Mouse (Mus musculus) forebrain, embryonic 13.5 days (tissue): ENCODE measurements around the gene Gm12887. TPM values are rescaled to one million over a fixed set of nuclear protein-coding genes. Genes with fewer than 3 reads are reported as not detected.

ENCODE experiments used
- ATAC-seq: fragments of 200-750 bp; cut with Nextera tagmentation; 2 replicates; pipeline ENCODE4 v1.8.0; 2017
- H3K27ac ChIP-seq: fragments of 300-500 bp; sonication (generic); 2 replicates; pipeline ENCODE4 v1.5.1; 2015; ENCODE audit warnings: inconsistent platforms, mild to moderate bottlenecking, moderate library complexity
- H3K27me3 ChIP-seq: fragments of 300-500 bp; sonication (generic); 2 replicates; pipeline ENCODE4 v1.6.1; 2015; ENCODE audit warnings: mild to moderate bottlenecking, inconsistent platforms
- H3K36me3 ChIP-seq: fragments of 300-500 bp; sonication (generic); 2 replicates; pipeline ENCODE4 v1.6.1; 2015; ENCODE audit warnings: mild to moderate bottlenecking, inconsistent platforms; ENCODE audit not compliant: poor library complexity, severe bottlenecking
- H3K4me1 ChIP-seq: fragments of 300-500 bp; sonication (generic); 2 replicates; pipeline ENCODE4 v1.6.1; 2015; ENCODE audit warnings: inconsistent platforms
- H3K4me2 ChIP-seq: fragments of 300-500 bp; sonication (generic); 2 replicates; pipeline ENCODE4 v1.6.1; 2015; ENCODE audit warnings: inconsistent platforms, mild to moderate bottlenecking, moderate library complexity
- H3K4me3 ChIP-seq: fragments of 300-500 bp; sonication (generic); 2 replicates; pipeline ENCODE4 v1.5.1; 2015; ENCODE audit warnings: mild to moderate bottlenecking, inconsistent platforms
- H3K9ac ChIP-seq: fragments of 300-500 bp; sonication (generic); 2 replicates; pipeline ENCODE4 v1.6.1; 2015; ENCODE audit warnings: mild to moderate bottlenecking, inconsistent platforms
- H3K9me3 ChIP-seq: fragments of 300-500 bp; sonication (generic); replicated peaks from 2 replicates; pipeline ENCODE4 v1.6.1; 2016; ENCODE audit warnings: inconsistent platforms
- WGBS: fragments of 180-500 bp; shearing (Covaris S2); methylation state at CpG from one replicate; pipeline ENCODE4 v1.1.7; 2015; 5-methylcytosine and 5-hydroxymethylcytosine counted together
- polyA plus RNA-seq: library from polyadenylated mRNA; unstranded; fragments of >200 nt; fragmentation: Nextera tagmentation; extraction: Ambion mirVana; gene quantifications from 2 replicates; pipeline ENCODE4 v1.2.1, GENCODE M21; 2015

Gene Gm12887
- not detected in 2 replicates for polyA plus RNA-seq

DNA sequence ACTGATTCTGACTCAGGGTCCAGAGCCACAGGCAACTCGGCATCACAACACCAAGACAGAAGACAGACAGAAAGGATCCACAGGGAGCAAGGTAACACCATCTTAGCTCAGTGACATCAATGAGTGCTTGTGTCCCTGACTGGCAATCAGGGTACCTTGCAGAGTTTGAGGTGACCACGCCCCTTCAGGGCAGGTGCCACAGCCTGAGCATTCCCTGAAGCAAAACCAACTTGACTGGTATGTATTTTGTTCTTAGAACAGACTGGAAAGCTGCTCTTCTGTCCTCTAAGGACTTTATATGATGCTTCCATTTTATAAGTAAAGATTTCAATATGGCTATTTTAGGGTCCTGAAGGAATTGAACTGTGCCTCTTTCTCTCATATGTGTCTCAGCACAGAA is at the start of gene Gm12887:
Gm12887 (minus strand) TSS at position 101 of the 400 bp plus-strand sequence.
- Histone ChIP-seq H3K9me3 (peaks cover 70% of the 10 kb centered on the region), H3K4me1 (no peaks in the 10 kb centered on the region), H3K4me3 (no peak within 1 kb of the TSS), H3K27ac (no peak within 1 kb of the TSS), H3K27me3 (no peaks in the 10 kb centered on the region), H3K36me3 (no peaks in the 10 kb centered on the region), H3K4me2 (no peak within 1 kb of the TSS), H3K9ac (no peak within 1 kb of the TSS)
- no peak for ATAC-seq
- 52% methylated on average over 2 of the region's 2 CpGs for WGBS

DNA sequence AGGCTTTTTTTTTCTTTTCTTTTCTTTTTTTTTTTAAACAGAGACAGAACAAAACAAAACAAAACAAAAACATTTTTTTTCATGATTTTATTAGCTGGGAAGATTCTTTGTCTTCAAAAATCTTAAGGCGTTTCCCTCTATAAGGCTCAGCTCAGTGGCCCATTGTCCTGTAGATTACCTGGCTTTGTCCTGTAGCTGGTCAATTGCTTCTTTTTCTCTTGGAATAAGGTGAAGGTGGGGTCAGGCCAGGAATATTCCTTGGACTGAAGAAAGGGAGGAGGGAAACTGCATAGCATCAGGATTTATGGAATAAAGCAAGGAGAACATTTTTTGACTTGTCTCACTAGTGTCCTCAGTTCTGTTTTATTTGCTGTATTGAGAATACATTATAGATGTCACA is 35.1 kb upstream of the Gm12887 start:
- no peak for ATAC-seq
- H3K27me3 ChIP-seq, result no peaks in the 10 kb centered on the region
- H3K4me1 ChIP-seq, result no peaks in the 10 kb centered on the region
- no peaks in the 10 kb centered on the region for H3K36me3 ChIP-seq
- WGBS, result 77% methylated on average over 1 of the region's 1 CpGs
- H3K9me3 ChIP-seq, result peaks cover 34% of the 10 kb centered on the region
- H3K4me3 ChIP-seq, result no peak overlapping the region
- H3K9ac ChIP-seq, result no peak overlapping the region
- no peak overlapping the region for H3K27ac ChIP-seq
- no peak overlapping the region for H3K4me2 ChIP-seq

Other genes starting within 250 kb of the Gm12887 start
- not detected in 2 replicates for gene Gm12886, start 199.0 kb downstream of the Gm12887 start, polyA plus RNA-seq